ENCODE assay signal across 8 mouse cellular contexts in the genomic region with DNA sequence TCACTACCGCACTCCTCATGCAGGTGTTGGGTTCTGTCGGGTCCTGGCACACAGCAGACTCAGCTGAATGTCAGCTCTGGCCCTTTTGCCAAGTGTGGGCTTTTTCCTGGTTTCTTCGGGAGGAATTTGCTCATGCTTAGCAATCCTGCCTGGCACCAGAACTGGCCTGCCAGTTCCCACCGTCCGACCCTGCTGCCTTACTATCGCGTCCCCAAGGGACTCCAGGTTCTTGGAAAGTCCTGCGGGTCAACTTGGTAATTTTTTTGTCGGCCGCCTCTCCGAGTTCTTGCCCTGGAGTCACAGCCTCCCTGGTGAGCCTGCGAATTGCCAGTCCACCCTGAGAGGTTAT. TPM values are rescaled to one million over a fixed set of nuclear protein-coding genes. Genes with fewer than 3 reads are reported as not detected.
DNase-seq lines count a peak whose midpoint lies in the region; ATAC-seq and TF ChIP-seq lines count a peak whose summit lies in the region.

No protein-coding gene starts in this region.

- no peak for ATAC-seq in CD4-positive, CD25-positive, alpha-beta regulatory T cell, adult 4 months
- no peak for ATAC-seq in heart, embryonic 13.5 days (ENCODE audit: extremely low read depth, insufficient number of reproducible peaks, low FRiP score, low TSS enrichment)
- ATAC-seq in kidney, postnatal 0 days (replicated peaks; ENCODE audit: low FRiP score, low read depth): peak; percentile 8; the same call in 1 of the 2 replicates
- peak; percentile 2; the same call in 1 of the 2 replicates for ATAC-seq in midbrain, embryonic 15.5 days (replicated peaks)
- no peak for ATAC-seq in erythroid progenitor cell, adult 5-6 weeks (replicated peaks; ENCODE audit: low FRiP score, poor library complexity, severe bottlenecking)

- peaks cover 10% of the 10 kb centered on the region for H3K4me1 ChIP-seq in testis, adult 2 months (ENCODE audit: control insufficient read depth, insufficient read depth, low read length)
- H3K4me1 ChIP-seq in heart, embryonic 13.5 days: peaks cover 53% of the 10 kb centered on the region
- H3K4me1 ChIP-seq in kidney, postnatal 0 days (replicated peaks; ENCODE audit: insufficient read depth, low read length): peaks cover 25% of the 10 kb centered on the region
- peaks cover 36% of the 10 kb centered on the region for H3K4me1 ChIP-seq in midbrain, embryonic 15.5 days

- no peak for TF ChIP-seq CTCF in testis, adult 2 months (IDR thresholded peaks at IDR 0.05; ENCODE audit: control insufficient read depth, insufficient read depth, insufficient replicate concordance, low read depth, low read length)
- no peak for TF ChIP-seq CTCF in kidney, postnatal 0 days (IDR thresholded peaks at IDR 0.05; ENCODE audit: low read depth)

- no peak; the same call in 1 of the 2 replicates for TF ChIP-seq POLR2A in testis, adult 2 months (IDR thresholded peaks at IDR 0.05; ENCODE audit: control insufficient read depth, low read depth, low read length)

- no peaks in the 10 kb centered on the region for H3K9me3 ChIP-seq in heart, embryonic 13.5 days
- H3K9me3 ChIP-seq in kidney, postnatal 0 days (replicated peaks; ENCODE audit: low read length): no peaks in the 10 kb centered on the region
- H3K9me3 ChIP-seq in midbrain, embryonic 15.5 days: no peaks in the 10 kb centered on the region

- DNase-seq in CD4-positive, CD25-positive, alpha-beta regulatory T cell, adult 2 months (ENCODE audit: low read depth, low spot score): peak; percentile 18
- DNase-seq in testis, postnatal 14 days (ENCODE audit: low spot score): no peak
- peak; percentile 19 for DNase-seq in kidney, postnatal 0 days (ENCODE audit: low spot score)

- H3K9ac ChIP-seq in heart, embryonic 13.5 days: peak overlapping the region; percentile 99
- peak overlapping the region; percentile 97 for H3K9ac ChIP-seq in kidney, postnatal 0 days (ENCODE audit: low read depth, low read length)
- peak overlapping the region; percentile 97 for H3K9ac ChIP-seq in midbrain, embryonic 15.5 days

- no peaks in the 10 kb centered on the region for H3K27me3 ChIP-seq in testis, adult 2 months (ENCODE audit: control insufficient read depth, insufficient read depth, low read length)
- H3K27me3 ChIP-seq in heart, embryonic 13.5 days (replicated peaks): no peaks in the 10 kb centered on the region
- H3K27me3 ChIP-seq in kidney, postnatal 0 days (ENCODE audit: insufficient read depth, low read length): no peaks in the 10 kb centered on the region
- no peaks in the 10 kb centered on the region for H3K27me3 ChIP-seq in midbrain, embryonic 15.5 days (replicated peaks)

- peak overlapping the region; percentile 77 for H3K4me3 ChIP-seq in testis, adult 2 months (ENCODE audit: control insufficient read depth, low read depth, low read length)
- H3K4me3 ChIP-seq in heart, embryonic 13.5 days: peak overlapping the region; percentile 98
- H3K4me3 ChIP-seq in kidney, postnatal 0 days (replicated peaks; ENCODE audit: low read depth, low read length): peak overlapping the region; percentile 91
- peak overlapping the region; percentile 90 for H3K4me3 ChIP-seq in midbrain, embryonic 15.5 days

- peak overlapping the region; percentile 15 for H3K27ac ChIP-seq in testis, adult 2 months (ENCODE audit: control insufficient read depth, insufficient read depth, low read depth, low read length)
- H3K27ac ChIP-seq in heart, embryonic 13.5 days (replicated peaks): peak overlapping the region; percentile 98
- peak overlapping the region; percentile 98 for H3K27ac ChIP-seq in kidney, postnatal 0 days
- H3K27ac ChIP-seq in midbrain, embryonic 15.5 days: peak overlapping the region; percentile 95

- peak overlapping the region; percentile 96 for H3K4me2 ChIP-seq in heart, embryonic 13.5 days
- H3K4me2 ChIP-seq in kidney, postnatal 0 days (ENCODE audit: low read length): peak overlapping the region; percentile 91
- H3K4me2 ChIP-seq in midbrain, embryonic 15.5 days: peak overlapping the region; percentile 78

- no peaks in the 10 kb centered on the region for H3K36me3 ChIP-seq in testis, adult 2 months (ENCODE audit: control insufficient read depth, insufficient read depth, low read length)
- 0 out of 2 replicates have a peak, but pooled peaks cover 8% of the 10 kb centered on the region for H3K36me3 ChIP-seq in heart, embryonic 13.5 days
- no peaks in the 10 kb centered on the region for H3K36me3 ChIP-seq in kidney, postnatal 0 days (ENCODE audit: insufficient read depth, low read length)
- H3K36me3 ChIP-seq in midbrain, embryonic 15.5 days (replicated peaks): no peaks in the 10 kb centered on the region

- 1% methylated on average over 12 of the region's 12 CpGs for WGBS in heart, embryonic 13.5 days
- under 1% methylated on average over 12 of the region's 12 CpGs for WGBS in kidney, postnatal 0 days
- WGBS in midbrain, embryonic 15.5 days: 2% methylated on average over 12 of the region's 12 CpGs

RNA-seq across cellular contexts. Expression of gene Zfp592, which starts 0.9 kb away (rescaled TPM):
- 10 to 100 TPM; 18.8 to 19.9 TPM for polyA plus RNA-seq in CD4-positive, CD25-positive, alpha-beta regulatory T cell, adult 4 months (2017; shearing (Covaris generic))
- 16.4 and 19.2 TPM in 2 replicates for polyA plus RNA-seq in testis, adult 2 months (2012; rRNA removed)
- 6.6 and 8.5 TPM in 2 replicates for polyA plus RNA-seq in heart, embryonic 13.5 days (2015; fragmentation: Nextera tagmentation; extraction: Ambion mirVana)
- 8.6 and 9.7 TPM in 2 replicates for polyA plus RNA-seq in kidney, postnatal 0 days (2015; fragmentation: Nextera tagmentation; extraction: Ambion mirVana)
- polyA plus RNA-seq in midbrain, embryonic 15.5 days (2015; fragmentation: Nextera tagmentation; extraction: Ambion mirVana): 10.8 and 13.2 TPM in 2 replicates
- 23.8 and 33.1 TPM in 2 replicates for total RNA-seq in erythroid progenitor cell, adult 5-6 weeks (2015; ENCODE audit: low replicate concordance)
- total RNA-seq in erythroid progenitor cell, adult 5-6 weeks (2017; ENCODE audit: low replicate concordance): 22.3 and 38.0 TPM in 2 replicates

RNA-seq across cellular contexts. Expression of gene Sec11a, which starts 45.0 kb away (rescaled TPM):
- 100 to 1,000 TPM; 260 to 342 TPM for polyA plus RNA-seq in CD4-positive, CD25-positive, alpha-beta regulatory T cell, adult 4 months (2017; shearing (Covaris generic))
- 40.7 and 52.0 TPM in 2 replicates for polyA plus RNA-seq in testis, adult 2 months (2012; rRNA removed)
- 132 and 155 TPM in 2 replicates for polyA plus RNA-seq in heart, embryonic 13.5 days (2015; fragmentation: Nextera tagmentation; extraction: Ambion mirVana)
- 222 and 226 TPM in 2 replicates for polyA plus RNA-seq in kidney, postnatal 0 days (2015; fragmentation: Nextera tagmentation; extraction: Ambion mirVana)
- 147 and 163 TPM in 2 replicates for polyA plus RNA-seq in midbrain, embryonic 15.5 days (2015; fragmentation: Nextera tagmentation; extraction: Ambion mirVana)
- total RNA-seq in erythroid progenitor cell, adult 5-6 weeks (2015; ENCODE audit: low replicate concordance): 59.5 and 114 TPM in 2 replicates
- total RNA-seq in erythroid progenitor cell, adult 5-6 weeks (2017; ENCODE audit: low replicate concordance): 60.1 and 88.2 TPM in 2 replicates

Comparison
In these comparisons a context has a peak if more than half of its experiments do, and no peak if none do; other contexts are left out.
1. ATAC-seq: peak in kidney, postnatal 0 days (single experiment) and midbrain, embryonic 15.5 days (single experiment); none in CD4-positive, CD25-positive, alpha-beta regulatory T cell, adult 4 months (single experiment), heart, embryonic 13.5 days (single experiment) and erythroid progenitor cell, adult 5-6 weeks (single experiment).
2. H3K27ac ChIP-seq: peak in every context shown above with its lines; median percentile 98 in heart, embryonic 13.5 days; 98 in kidney, postnatal 0 days; 95 in midbrain, embryonic 15.5 days; 15 in testis, adult 2 months.
3. Peak in every context shown above with its lines, with median percentiles within 50 percentile points of each other: H3K4me3 ChIP-seq, H3K4me2 ChIP-seq and H3K9ac ChIP-seq.